Mouse (Mus musculus) E14TG2a.4 (cell line): Measurements from ENCODE around the gene Dcun1d3.

Experiments used
- CTCF ChIP-seq: conservative IDR thresholded peaks from 2 replicates; pipeline ENCODE4 v1.5.1; 2014; ENCODE audit warnings: low read length
- POU5F1 ChIP-seq: IDR thresholded peaks from 2 replicates; pipeline ENCODE4 v1.6.1; 2014; ENCODE audit warnings: low read length, borderline replicate concordance

- TF ChIP-seq CTCF: no peak
- TF ChIP-seq POU5F1: no peak
These were observed 59.9 kb downstream of the Dcun1d3 start for GRCm38 (mm10) chr7:119835996-119836777.
